Mouse (Mus musculus): Measurements from ENCODE around the gene Efhc1.

DNA sequence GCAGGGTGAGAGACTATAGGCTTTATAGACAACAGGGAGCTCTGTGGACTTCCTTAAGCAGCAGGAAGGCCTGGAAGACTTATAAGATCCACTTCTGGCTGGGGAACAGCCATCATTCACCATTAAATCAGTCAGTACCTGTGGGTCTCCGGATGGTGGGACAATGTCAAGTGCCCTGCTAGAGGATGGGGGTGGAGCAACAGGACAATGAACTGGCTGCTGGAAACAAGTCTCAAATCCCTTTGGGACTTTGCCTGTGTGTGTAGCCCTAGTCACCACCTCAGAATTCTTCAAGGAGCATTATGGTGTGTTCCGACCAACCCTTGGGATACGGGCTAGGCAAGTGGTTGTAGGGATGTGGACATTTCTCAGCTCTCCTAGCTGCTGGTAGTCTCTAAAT lies 71.7 kb downstream of the Efhc1 start:
- TF ChIP-seq RAD21 (IDR thresholded peaks at IDR 0.05; ENCODE audit: low read depth, low read length), result no peak
- no peak for TF ChIP-seq ETS1 (IDR thresholded peaks at IDR 0.05; ENCODE audit: low read depth, low read length)
- no peak for TF ChIP-seq TBP (IDR thresholded peaks at IDR 0.05; ENCODE audit: low read depth, low read length)
- no peak for TF ChIP-seq NELFE (IDR thresholded peaks at IDR 0.05; ENCODE audit: low read depth, low read length)
- TF ChIP-seq CTCF (IDR thresholded peaks at IDR 0.05 in 2 of 3, conservative IDR thresholded peaks at IDR 0.05 in 1 of 3; ENCODE audit: control insufficient read depth in 1 of 3, insufficient read depth in 1 of 3, low read depth in 2 of 3, low read length in 3 of 3, poor library complexity in 1 of 3, severe bottlenecking in 1 of 3), result no peak
- no peak for TF ChIP-seq MEF2A (IDR thresholded peaks at IDR 0.05; ENCODE audit: extremely low read depth, insufficient replicate concordance, low read depth, low read length, poor library complexity, severe bottlenecking)
- TF ChIP-seq RCOR1 (IDR thresholded peaks at IDR 0.05; ENCODE audit: low read depth, low read length), result no peak
- no peak for TF ChIP-seq MAX (IDR thresholded peaks at IDR 0.05; ENCODE audit: low read length)
- TF ChIP-seq POLR2AphosphoS5 (IDR thresholded peaks at IDR 0.05; ENCODE audit: borderline replicate concordance, low read depth, low read length), result no peak
- TF ChIP-seq GATA1 (IDR thresholded peaks at IDR 0.05; ENCODE audit: low read depth, low read length), result no peak
- no peak for TF ChIP-seq ZC3H11A (IDR thresholded peaks at IDR 0.05; ENCODE audit: low read depth, low read length)
